Mouse (Mus musculus) lung, postnatal 0 days (tissue): Measurements from ENCODE around the gene Filip1l. TPM values are rescaled to one million over a fixed set of nuclear protein-coding genes. Genes with fewer than 3 reads are reported as not detected.

ENCODE experiments used
- ATAC-seq: fragments of 200-750 bp; cut with Nextera tagmentation; 2 replicates; pipeline ENCODE4 v1.8.0; 2017; ENCODE audit warnings: moderate library complexity
- DNase-seq: peaks from one replicate; pipeline ENCODE4 v3.0.0-alpha.2; 2016; ENCODE audit warnings: low spot score
- H3K27ac ChIP-seq: fragments of 300-500 bp; sonication (generic); 2 replicates; pipeline ENCODE4 v1.5.1; 2014; ENCODE audit warnings: antibody characterized with exemption, mild to moderate bottlenecking, low read length, mixed read lengths
- H3K27me3 ChIP-seq: fragments of 300-500 bp; sonication (generic); replicated peaks from 2 replicates; pipeline ENCODE4 v1.6.1; 2014; ENCODE audit warnings: low read length, mixed read lengths; ENCODE audit not compliant: insufficient read depth
- H3K36me3 ChIP-seq: fragments of 300-500 bp; sonication (generic); 2 replicates; pipeline ENCODE4 v1.6.1; 2014; ENCODE audit warnings: low read length, mixed read lengths; ENCODE audit not compliant: insufficient read depth
- H3K4me1 ChIP-seq: fragments of 300-500 bp; sonication (generic); 2 replicates; pipeline ENCODE4 v1.6.1; 2014; ENCODE audit warnings: antibody characterized with exemption, low read depth, low read length, mixed read lengths; ENCODE audit not compliant: insufficient read depth
- H3K4me2 ChIP-seq: fragments of 300-500 bp; sonication (generic); replicated peaks from 2 replicates; pipeline ENCODE4 v1.6.1; 2014; ENCODE audit warnings: low read depth, mild to moderate bottlenecking, low read length, moderate library complexity, mixed read lengths
- H3K4me3 ChIP-seq: fragments of 300-500 bp; sonication (generic); 2 replicates; pipeline ENCODE4 v1.5.1; 2014; ENCODE audit warnings: low read depth, low read length
- H3K9ac ChIP-seq: fragments of 300-500 bp; sonication (generic); replicated peaks from 2 replicates; pipeline ENCODE4 v1.6.1; 2014; ENCODE audit warnings: low read depth, mild to moderate bottlenecking
- H3K9me3 ChIP-seq: fragments of 300-500 bp; sonication (generic); 2 replicates; pipeline ENCODE4 v1.6.1; 2016; ENCODE audit warnings: low read length, mixed read lengths
- CTCF ChIP-seq: IDR thresholded peaks from 2 replicates; pipeline ENCODE4 v1.5.1; 2016; ENCODE audit warnings: antibody characterized with exemption, mild to moderate bottlenecking
- EP300 ChIP-seq: IDR thresholded peaks from 2 replicates; pipeline ENCODE4 v1.6.1; 2016; ENCODE audit warnings: antibody characterized with exemption, mild to moderate bottlenecking, control low read depth
- WGBS: fragments of 180-500 bp; shearing (Covaris S2); extraction: QIAGEN DNeasy Blood & Tissue Kit; methylation state at CpG from one replicate; pipeline ENCODE4 v1.1.7; 2014; 5-methylcytosine and 5-hydroxymethylcytosine counted together
- polyA plus RNA-seq: library from polyadenylated mRNA; unstranded; fragments of >200 nt; fragmentation: Nextera tagmentation; extraction: Ambion mirVana; gene quantifications from 2 replicates; pipeline ENCODE4 v1.2.1, GENCODE M21; 2015

Gene Filip1l
- polyA plus RNA-seq, 1 experiment from 2014 or later, result 41.6 TPM

GRCm38 (mm10) chr16:57554886-57555400, 202.1 kb downstream of the Filip1l start:
- H3K27me3 ChIP-seq, result no peaks in the 10 kb centered on the region
- DNase-seq (no peak), ATAC-seq (no peak)
- H3K9ac ChIP-seq, result no peak overlapping the region
- no peak for TF ChIP-seq CTCF
- TF ChIP-seq EP300, result no peak
- no peak overlapping the region for H3K27ac ChIP-seq
- no peak overlapping the region for H3K4me3 ChIP-seq
- H3K36me3 ChIP-seq, result no peaks in the 10 kb centered on the region
- peaks cover 7% of the 10 kb centered on the region; the same call in 1 of the 2 replicates for H3K4me1 ChIP-seq
- H3K4me2 ChIP-seq, result no peak overlapping the region
- no peaks in the 10 kb centered on the region for H3K9me3 ChIP-seq
- WGBS, result 86% methylated on average over 6 of the region's 6 CpGs

DNA sequence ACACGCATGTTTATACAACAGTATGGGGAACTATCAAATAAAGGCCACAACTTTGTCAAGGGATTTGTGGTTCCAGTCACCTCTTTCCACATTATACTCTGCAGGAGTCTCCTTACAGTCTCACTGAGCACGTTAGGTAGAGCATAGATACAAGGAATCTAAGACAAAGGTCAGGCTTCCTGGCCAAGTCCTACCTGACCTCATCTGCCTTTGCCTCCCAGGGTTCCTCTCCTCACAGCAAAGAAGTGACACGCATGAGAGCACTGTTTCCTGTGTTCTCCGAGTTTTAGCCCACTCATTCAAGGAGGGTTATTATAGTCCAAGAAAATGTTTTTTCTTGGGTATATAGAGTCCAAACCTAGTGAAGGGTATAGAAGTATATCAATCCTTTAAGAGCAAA, 202.8 kb downstream of the Filip1l start:
- DNase-seq (no peak), ATAC-seq (no peak)
- H3K4me3 ChIP-seq, result no peak overlapping the region
- TF ChIP-seq EP300 (no peak), CTCF (no peak)
- H3K9ac ChIP-seq, result no peak overlapping the region
- H3K4me1 ChIP-seq, result peaks cover 7% of the 10 kb centered on the region; the same call in 1 of the 2 replicates
- no peak overlapping the region for H3K27ac ChIP-seq
- 60% methylated on average over 4 of the region's 4 CpGs for WGBS
- no peaks in the 10 kb centered on the region for H3K9me3 ChIP-seq
- H3K4me2 ChIP-seq, result no peak overlapping the region
- H3K27me3 ChIP-seq, result no peaks in the 10 kb centered on the region
- H3K36me3 ChIP-seq, result no peaks in the 10 kb centered on the region

DNA sequence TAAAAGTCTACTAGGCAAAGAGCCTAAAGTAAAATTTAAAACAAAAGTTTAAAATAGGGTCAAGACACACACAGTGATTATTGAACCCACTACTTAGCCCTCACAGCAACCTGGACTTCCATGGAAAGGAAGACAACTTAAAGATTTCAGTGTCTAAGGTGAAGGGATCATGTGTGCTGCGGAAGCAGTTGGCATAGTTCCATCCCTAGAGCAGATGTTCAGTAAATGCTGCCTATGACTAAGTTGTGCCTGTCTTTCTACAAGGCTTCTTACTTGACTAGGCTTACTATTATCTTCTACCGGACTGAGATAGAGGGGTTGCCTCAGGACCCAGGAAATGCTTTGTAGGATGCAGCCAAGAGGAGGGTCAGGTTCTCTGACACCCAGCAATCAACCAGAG, 203.4 kb downstream of the Filip1l start:
- peaks cover 7% of the 10 kb centered on the region; the same call in 1 of the 2 replicates for H3K4me1 ChIP-seq
- ATAC-seq (no peak), DNase-seq (no peak)
- H3K27me3 ChIP-seq, result no peaks in the 10 kb centered on the region
- no peak overlapping the region for H3K4me2 ChIP-seq
- TF ChIP-seq CTCF, result no peak
- no peak for TF ChIP-seq EP300
- WGBS, result 54% methylated on average over 2 of the region's 2 CpGs
- H3K27ac ChIP-seq, result no peak overlapping the region
- H3K4me3 ChIP-seq, result no peak overlapping the region
- H3K36me3 ChIP-seq, result no peaks in the 10 kb centered on the region
- H3K9me3 ChIP-seq, result no peaks in the 10 kb centered on the region
- H3K9ac ChIP-seq, result no peak overlapping the region

DNA sequence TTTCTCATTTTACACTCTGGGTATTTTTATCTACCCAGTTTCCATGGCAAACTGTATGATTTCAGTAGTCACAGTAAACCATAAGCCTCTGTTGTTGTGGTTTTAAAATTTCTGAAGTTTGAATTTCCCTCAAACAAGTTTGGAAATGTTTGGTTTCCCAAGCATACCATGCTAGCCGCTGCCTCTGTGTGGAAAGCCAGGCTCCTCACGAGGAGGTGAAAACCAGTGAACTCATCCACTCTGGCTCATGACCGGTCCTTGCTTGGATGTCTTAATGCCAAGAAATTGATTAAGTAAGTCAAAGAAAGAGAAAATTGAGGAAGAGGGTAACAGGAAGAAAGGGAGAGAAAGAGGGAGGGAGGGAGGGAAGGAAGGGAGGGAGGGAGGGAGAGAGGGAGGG, 205.4 kb downstream of the Filip1l start:
- Histone ChIP-seq H3K9ac (no peak overlapping the region), H3K4me1 (peaks cover 4% of the 10 kb centered on the region; the same call in 1 of the 2 replicates), H3K27me3 (no peaks in the 10 kb centered on the region), H3K27ac (no peak overlapping the region), H3K4me2 (no peak overlapping the region), H3K9me3 (no peaks in the 10 kb centered on the region), H3K4me3 (no peak overlapping the region), H3K36me3 (no peaks in the 10 kb centered on the region)
- TF ChIP-seq EP300 (no peak), CTCF (no peak)
- DNase-seq (no peak), ATAC-seq (no peak)
- WGBS, result 84% methylated on average over 3 of the region's 3 CpGs

DNA sequence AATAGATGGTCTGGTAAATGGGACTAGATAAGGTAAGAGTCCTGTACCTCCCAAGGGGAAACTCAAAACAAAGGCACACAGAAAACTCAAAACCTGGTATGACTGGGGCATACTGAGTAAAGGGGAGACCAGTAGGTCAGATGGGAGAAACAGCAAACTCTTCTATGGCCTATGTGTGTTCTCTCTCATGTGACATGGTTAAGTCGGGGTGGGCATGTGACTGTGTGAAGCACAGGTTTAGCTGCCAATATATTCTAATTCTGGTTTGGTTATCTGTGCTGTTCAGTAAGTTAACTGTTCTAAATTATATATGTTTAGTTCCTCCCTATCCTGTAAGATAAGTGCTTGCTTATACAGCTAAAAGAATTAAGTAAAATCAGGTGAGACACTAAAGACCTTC, 207.3 kb downstream of the Filip1l start:
- Histone ChIP-seq H3K9ac (no peak overlapping the region), H3K27ac (no peak overlapping the region), H3K36me3 (no peaks in the 10 kb centered on the region), H3K4me2 (no peak overlapping the region), H3K9me3 (no peaks in the 10 kb centered on the region), H3K27me3 (no peaks in the 10 kb centered on the region), H3K4me3 (no peak overlapping the region), H3K4me1 (no peaks in the 10 kb centered on the region; the same call in 1 of the 2 replicates)
- no peak for TF ChIP-seq EP300
- TF ChIP-seq CTCF, result no peak
- WGBS, result 81% methylated on average over 1 of the region's 1 CpGs
- ATAC-seq, result no peak
- no peak for DNase-seq

DNA sequence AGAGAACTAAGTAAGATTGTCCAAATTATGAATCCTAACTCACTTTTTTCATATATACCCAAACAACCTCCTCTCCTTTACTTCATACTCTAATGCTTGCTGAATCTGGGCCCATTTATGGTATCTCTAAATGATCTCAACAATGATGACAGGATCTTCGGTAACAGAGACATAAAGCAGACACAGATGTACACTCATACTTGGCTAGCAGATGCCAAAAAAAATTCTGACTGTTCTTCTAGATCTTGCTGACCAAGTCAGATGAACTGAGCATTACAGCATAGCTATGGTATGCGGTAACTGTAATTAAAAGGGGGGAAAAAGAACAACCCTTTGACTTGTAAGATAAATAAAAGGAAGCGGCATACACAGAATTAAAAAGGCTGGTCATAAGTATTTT, 210.6 kb downstream of the Filip1l start:
- ATAC-seq (peak; percentile 80), DNase-seq (peak; percentile 83)
- Histone ChIP-seq H3K4me3 (no peak overlapping the region), H3K4me2 (no peak overlapping the region), H3K9me3 (no peaks in the 10 kb centered on the region), H3K36me3 (no peaks in the 10 kb centered on the region), H3K27me3 (no peaks in the 10 kb centered on the region), H3K9ac (no peak overlapping the region), H3K4me1 (no peaks in the 10 kb centered on the region; the same call in 1 of the 2 replicates), H3K27ac (no peak overlapping the region)
- WGBS, result 17% methylated on average over 3 of the region's 3 CpGs
- TF ChIP-seq CTCF (no peak), EP300 (no peak; the same call in 1 of the 2 replicates)

GRCm38 (mm10) chr16:57564807-57565206, 211.9 kb downstream of the Filip1l start:
- Histone ChIP-seq H3K4me2 (no peak overlapping the region), H3K27ac (no peak overlapping the region), H3K27me3 (no peaks in the 10 kb centered on the region), H3K4me3 (no peak overlapping the region), H3K9ac (no peak overlapping the region), H3K9me3 (no peaks in the 10 kb centered on the region), H3K36me3 (peaks cover 3% of the 10 kb centered on the region; the same call in 1 of the 2 replicates), H3K4me1 (no peaks in the 10 kb centered on the region; the same call in 1 of the 2 replicates)
- DNase-seq (no peak), ATAC-seq (no peak)
- TF ChIP-seq EP300 (no peak), CTCF (no peak)
- 49% methylated on average over 1 of the region's 1 CpGs for WGBS
